Mouse (Mus musculus): ENCODE data around the gene Abo. TPM values are rescaled to one million over a fixed set of nuclear protein-coding genes. Genes with fewer than 3 reads are reported as not detected.

The Abo gene
- total and polyA plus RNA-seq, 2 experiments from 2014 or later, result not detected

GRCm38 (mm10) chr2:26827261-26827975, 37.4 kb downstream of the Abo start:
- H3K9me3 ChIP-seq (ENCODE audit: low read length), result no peaks in the 10 kb centered on the region
- 90% methylated on average over 1 of the region's 1 CpGs for WGBS
- no peak overlapping the region for H3K27ac ChIP-seq (ENCODE audit: low read depth, low read length)
- no peak for ATAC-seq (ENCODE audit: low FRiP score)
- no peak overlapping the region for H3K4me3 ChIP-seq (ENCODE audit: low read depth, low read length)
- H3K9ac ChIP-seq (replicated peaks; ENCODE audit: low read length, poor library complexity, severe bottlenecking), result no peak overlapping the region
- no peaks in the 10 kb centered on the region for H3K27me3 ChIP-seq (ENCODE audit: insufficient read depth, low read length)
- no peak overlapping the region for H3K4me2 ChIP-seq (ENCODE audit: low read depth, low read length, poor library complexity, severe bottlenecking)
- H3K36me3 ChIP-seq (ENCODE audit: insufficient read depth, low read length), result no peaks in the 10 kb centered on the region
- no peak for TF ChIP-seq CTCF (IDR thresholded peaks at IDR 0.05)
- no peak for DNase-seq (ENCODE audit: low spot score)
- H3K4me1 ChIP-seq (ENCODE audit: insufficient read depth, low read length), result no peaks in the 10 kb centered on the region

Other genes with a start within 250 kb of the Abo start
- 237 and 261 TPM in 2 replicates for gene Fam69b, start 236.5 kb downstream of the Abo start, total RNA-seq (2014; rRNA removed)
- gene Fam69b, start 236.5 kb downstream of the Abo start, polyA plus RNA-seq (2015; fragmentation: Nextera tagmentation; extraction: Ambion mirVana), result 155 and 162 TPM in 2 replicates
- not detected in 2 replicates for gene Lcn4, start 193.7 kb downstream of the Abo start, total RNA-seq (2014; rRNA removed)
- not detected in 2 replicates for gene Lcn4, start 193.7 kb downstream of the Abo start, polyA plus RNA-seq (2015; fragmentation: Nextera tagmentation; extraction: Ambion mirVana)
- gene Surf6, start 37.9 kb upstream of the Abo start, total RNA-seq (2014; rRNA removed), result 17.2 and 23.8 TPM in 2 replicates
- gene Surf6, start 37.9 kb upstream of the Abo start, polyA plus RNA-seq (2015; fragmentation: Nextera tagmentation; extraction: Ambion mirVana), result 24.7 and 27.8 TPM in 2 replicates
- 106 and 119 TPM in 2 replicates for gene Med22, start 45.7 kb upstream of the Abo start, total RNA-seq (2014; rRNA removed)
- gene Med22, start 45.7 kb upstream of the Abo start, polyA plus RNA-seq (2015; fragmentation: Nextera tagmentation; extraction: Ambion mirVana), result 139 and 144 TPM in 2 replicates
- gene Rpl7a, start 45.8 kb upstream of the Abo start, total RNA-seq (2014; rRNA removed), result 910 and 1,034 TPM in 2 replicates
- gene Rpl7a, start 45.8 kb upstream of the Abo start, polyA plus RNA-seq (2015; fragmentation: Nextera tagmentation; extraction: Ambion mirVana), result 411 and 433 TPM in 2 replicates
- gene Surf2, start 51.4 kb upstream of the Abo start, total RNA-seq (2014; rRNA removed), result 27.5 and 30.0 TPM in 2 replicates
- 55.2 and 55.5 TPM in 2 replicates for gene Surf2, start 51.4 kb upstream of the Abo start, polyA plus RNA-seq (2015; fragmentation: Nextera tagmentation; extraction: Ambion mirVana)
- 59.7 and 78.8 TPM in 2 replicates for gene Surf1, start 51.6 kb upstream of the Abo start, total RNA-seq (2014; rRNA removed)
- 112 and 122 TPM in 2 replicates for gene Surf1, start 51.6 kb upstream of the Abo start, polyA plus RNA-seq (2015; fragmentation: Nextera tagmentation; extraction: Ambion mirVana)
- 108 and 120 TPM in 2 replicates for gene Surf4, start 68.9 kb upstream of the Abo start, total RNA-seq (2014; rRNA removed)
- gene Surf4, start 68.9 kb upstream of the Abo start, polyA plus RNA-seq (2015; fragmentation: Nextera tagmentation; extraction: Ambion mirVana), result 101 and 102 TPM in 2 replicates
- gene Stkld1, start 69.1 kb upstream of the Abo start, total RNA-seq (2014; rRNA removed), result 0.33 TPM in 1 of 2 replicates, not detected in the other
- 0.11 and 0.17 TPM in 2 replicates for gene Stkld1, start 69.1 kb upstream of the Abo start, polyA plus RNA-seq (2015; fragmentation: Nextera tagmentation; extraction: Ambion mirVana)
- 39.1 and 41.8 TPM in 2 replicates for gene Rexo4, start 99.4 kb upstream of the Abo start, total RNA-seq (2014; rRNA removed)
- 26.0 and 29.4 TPM in 2 replicates for gene Rexo4, start 99.4 kb upstream of the Abo start, polyA plus RNA-seq (2015; fragmentation: Nextera tagmentation; extraction: Ambion mirVana)
- gene Adamts13, start 108.4 kb upstream of the Abo start, total RNA-seq (2014; rRNA removed), result 0.38 TPM in 1 of 2 replicates, not detected in the other
- gene Adamts13, start 108.4 kb upstream of the Abo start, polyA plus RNA-seq (2015; fragmentation: Nextera tagmentation; extraction: Ambion mirVana), result 0.31 TPM in 1 of 2 replicates, not detected in the other
- 52.8 and 63.0 TPM in 2 replicates for gene Cacfd1, start 144.9 kb upstream of the Abo start, total RNA-seq (2014; rRNA removed)
- 97.1 and 98.8 TPM in 2 replicates for gene Cacfd1, start 144.9 kb upstream of the Abo start, polyA plus RNA-seq (2015; fragmentation: Nextera tagmentation; extraction: Ambion mirVana)
- gene Slc2a6, start 163.0 kb upstream of the Abo start, total RNA-seq (2014; rRNA removed), result 23.8 and 31.8 TPM in 2 replicates
- 14.4 and 14.8 TPM in 2 replicates for gene Slc2a6, start 163.0 kb upstream of the Abo start, polyA plus RNA-seq (2015; fragmentation: Nextera tagmentation; extraction: Ambion mirVana)
- gene Mymk, start 207.2 kb upstream of the Abo start, total RNA-seq (2014; rRNA removed), result 0.16 TPM in 1 of 2 replicates, not detected in the other
- gene Mymk, start 207.2 kb upstream of the Abo start, polyA plus RNA-seq (2015; fragmentation: Nextera tagmentation; extraction: Ambion mirVana), result 0.15 TPM in 1 of 2 replicates, not detected in the other
- gene Adamtsl2, start 214.4 kb upstream of the Abo start, total RNA-seq (2014; rRNA removed), result 14.3 and 17.0 TPM in 2 replicates
- 7.3 and 9.3 TPM in 2 replicates for gene Adamtsl2, start 214.4 kb upstream of the Abo start, polyA plus RNA-seq (2015; fragmentation: Nextera tagmentation; extraction: Ambion mirVana)

Data from midbrain, postnatal 0 days (tissue).